Mouse (Mus musculus) lung, postnatal 0 days (tissue): ENCODE measurements at regions not wholly inside any gene's neighbourhood (a gene's known extent, or its start where the extent isn't known, plus 50 kb on each side); places are given as distances from the start of the nearest gene placed in this dataset.

Source experiments
- CTCF ChIP-seq: IDR thresholded peaks from 2 replicates; pipeline ENCODE4 v1.5.1; 2016; ENCODE audit warnings: antibody characterized with exemption, mild to moderate bottlenecking
- EP300 ChIP-seq: IDR thresholded peaks from 2 replicates; pipeline ENCODE4 v1.6.1; 2016; ENCODE audit warnings: antibody characterized with exemption, mild to moderate bottlenecking, control low read depth

- TF ChIP-seq CTCF (no peak), EP300 (no peak)
Measured at GRCm38 (mm10) chr13:40617881-40618280, 120.3 kb downstream of the Tfap2a start.
